Mouse (Mus musculus) C2C12 (cell line): ENCODE measurements around the gene Mitd1.

Experiments
- CTCF ChIP-seq: IDR thresholded peaks from one replicate; pipeline ENCODE4 v1.5.1; 2011; ENCODE audit not compliant: control insufficient read depth, insufficient read depth, insufficient read length
- MAX ChIP-seq: IDR thresholded peaks from one replicate; pipeline ENCODE4 v1.6.1; 2011; ENCODE audit warnings: mild to moderate bottlenecking, control low read depth

GRCm38 (mm10) chr1:37868640-37869039, 21.6 kb downstream of the Mitd1 start:
- no peak for TF ChIP-seq CTCF
- TF ChIP-seq MAX: no peak
